Mouse (Mus musculus): ENCODE data around the gene Actrt2.

DNA sequence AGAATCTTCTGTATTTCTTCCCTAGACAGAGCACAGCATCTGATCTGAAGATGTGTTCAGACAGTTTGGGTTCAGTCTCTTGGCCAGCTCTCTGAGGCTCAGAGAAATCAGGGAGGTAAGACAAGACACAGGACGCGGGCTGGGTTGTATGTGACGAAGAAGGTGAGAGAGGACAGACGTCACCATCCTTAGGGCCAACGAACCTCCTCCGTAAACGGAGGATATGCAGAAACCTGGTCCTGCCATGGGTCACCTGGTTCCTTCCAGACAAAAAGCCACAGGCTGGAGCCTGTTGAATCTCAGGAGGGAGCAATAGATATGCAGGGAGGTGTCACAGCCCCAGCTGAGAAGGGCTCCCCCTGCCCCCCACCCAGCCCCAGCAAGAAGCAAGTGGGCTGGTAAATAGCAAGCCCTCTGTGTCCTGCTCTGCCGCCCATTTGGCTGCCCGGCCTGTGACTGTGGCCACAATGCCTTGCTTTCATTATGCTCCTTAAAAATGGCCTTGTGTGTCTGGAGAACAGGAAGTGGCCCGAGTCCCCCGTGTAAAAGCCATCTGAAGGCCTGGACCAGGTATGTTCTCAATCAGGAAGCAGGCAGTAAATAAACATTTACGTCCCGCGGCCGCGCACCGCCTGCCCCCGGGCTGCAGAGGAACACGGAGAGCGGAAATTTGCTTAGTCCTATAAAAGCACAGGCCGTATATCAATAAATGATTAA is 41.9 kb upstream of the Actrt2 start:
- TF ChIP-seq CTCF (IDR thresholded peaks at IDR 0.05; ENCODE audit: borderline replicate concordance, extremely low read depth, insufficient read depth, insufficient read length): no peak
- no peak for TF ChIP-seq POLR2A (IDR thresholded peaks at IDR 0.05; ENCODE audit: borderline replicate concordance, extremely low read depth, insufficient read depth, insufficient read length, poor library complexity, severe bottlenecking)

All from brain, embryonic 14.5 days (tissue).